Mouse (Mus musculus) kidney, adult 2 months (tissue): ENCODE results near the gene Fut2.

Experiments
- CTCF ChIP-seq: fragments of 200-500 bp; conservative IDR thresholded peaks from 2 replicates; pipeline ENCODE4 v1.5.1; 2011; ENCODE audit warnings: low read depth, mild to moderate bottlenecking, control low read depth, low read length, moderate library complexity, mixed read lengths; ENCODE audit not compliant: insufficient read depth, insufficient read length
- POLR2A ChIP-seq: fragments of 200-500 bp; IDR thresholded peaks from one replicate; pipeline ENCODE4 v1.6.1; 2011; ENCODE audit warnings: low read depth, low read length, control low read depth

DNA sequence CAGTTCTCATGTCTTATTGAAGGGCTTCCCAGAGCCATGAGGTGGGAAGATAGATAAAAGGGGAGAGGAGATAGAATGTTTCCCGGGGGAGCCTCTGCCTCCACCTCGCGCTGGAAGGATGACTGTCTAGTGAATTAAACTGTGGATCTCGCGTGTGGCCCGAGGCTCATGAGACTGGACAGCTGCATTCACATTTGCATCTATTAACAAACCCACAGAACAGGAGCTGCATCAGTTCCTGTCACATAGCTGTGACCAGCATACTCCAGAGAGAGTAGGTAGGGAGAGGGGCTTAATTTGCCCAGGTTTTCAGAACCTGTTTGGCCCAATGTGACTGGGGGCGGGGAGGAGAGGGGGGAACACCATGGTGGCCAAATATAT, 20.6 kb downstream of the Fut2 start:
- no peak for TF ChIP-seq POLR2A
- no peak for TF ChIP-seq CTCF
